Mouse (Mus musculus): ENCODE measurements at regions not wholly inside any gene's neighbourhood (a gene's known extent, or its start where the extent isn't known, plus 50 kb on each side); places are given as distances from the start of the nearest gene placed in this dataset.

GRCm38 (mm10) chr10:16664483-16664882 is 1058.5 kb upstream of the Cited2 start:
- H3K4me1 ChIP-seq = no peaks in the 10 kb centered on the region
- no peaks in the 10 kb centered on the region for H3K9me3 ChIP-seq (replicated peaks)
- DNase-seq (ENCODE audit: low spot score) = no peak
- WGBS = 68% methylated on average over 1 of the region's 1 CpGs
- H3K36me3 ChIP-seq = no peaks in the 10 kb centered on the region
- no peaks in the 10 kb centered on the region for H3K27me3 ChIP-seq (ENCODE audit: low read depth, poor library complexity, severe bottlenecking)
- H3K4me3 ChIP-seq = no peak overlapping the region
- no peak overlapping the region for H3K27ac ChIP-seq (replicated peaks)

GRCm38 (mm10) chr10:16670286-16670685 is 1052.7 kb upstream of the Cited2 start:
- Histone ChIP-seq H3K4me1 (no peaks in the 10 kb centered on the region), H3K27ac (replicated peaks) (no peak overlapping the region), H3K9me3 (replicated peaks) (no peaks in the 10 kb centered on the region), H3K36me3 (no peaks in the 10 kb centered on the region), H3K27me3 (ENCODE audit: low read depth, poor library complexity, severe bottlenecking) (no peaks in the 10 kb centered on the region), H3K4me3 (no peak overlapping the region)
- no peak for DNase-seq (ENCODE audit: low spot score)
- 74% methylated on average over 2 of the region's 2 CpGs for WGBS

- DNase-seq (ENCODE audit: low spot score) = no peak
- no peaks in the 10 kb centered on the region for H3K9me3 ChIP-seq (replicated peaks)
- no peak overlapping the region for H3K4me3 ChIP-seq
- no peaks in the 10 kb centered on the region for H3K4me1 ChIP-seq
- H3K27me3 ChIP-seq (ENCODE audit: low read depth, poor library complexity, severe bottlenecking) = no peaks in the 10 kb centered on the region
- 83% methylated on average over 3 of the region's 3 CpGs for WGBS
- no peaks in the 10 kb centered on the region for H3K36me3 ChIP-seq
- H3K27ac ChIP-seq (replicated peaks) = no peak overlapping the region
Observed at GRCm38 (mm10) chr10:16681001-16681400, 1042.0 kb upstream of the Cited2 start.

- 96% methylated on average over 1 of the region's 1 CpGs for WGBS
- no peaks in the 10 kb centered on the region for H3K4me1 ChIP-seq
- no peaks in the 10 kb centered on the region for H3K27me3 ChIP-seq (ENCODE audit: low read depth, poor library complexity, severe bottlenecking)
- H3K36me3 ChIP-seq = no peaks in the 10 kb centered on the region
- no peaks in the 10 kb centered on the region for H3K9me3 ChIP-seq (replicated peaks)
- H3K27ac ChIP-seq (replicated peaks) = no peak overlapping the region
- no peak overlapping the region for H3K4me3 ChIP-seq
- DNase-seq (ENCODE audit: low spot score) = no peak
Observed at GRCm38 (mm10) chr10:16685352-16685751, 1037.7 kb upstream of the Cited2 start.

- Histone ChIP-seq H3K27me3 (ENCODE audit: low read depth, poor library complexity, severe bottlenecking) (no peaks in the 10 kb centered on the region), H3K4me1 (no peaks in the 10 kb centered on the region), H3K9me3 (replicated peaks) (no peaks in the 10 kb centered on the region), H3K36me3 (no peaks in the 10 kb centered on the region), H3K27ac (replicated peaks) (no peak overlapping the region), H3K4me3 (no peak overlapping the region)
- DNase-seq (ENCODE audit: low spot score) = no peak
- 80% methylated on average over 2 of the region's 2 CpGs for WGBS
Observed at GRCm38 (mm10) chr10:16706976-16707375, 1016.0 kb upstream of the Cited2 start.

- Histone ChIP-seq H3K27me3 (ENCODE audit: low read depth, poor library complexity, severe bottlenecking) (no peaks in the 10 kb centered on the region), H3K36me3 (no peaks in the 10 kb centered on the region), H3K9me3 (replicated peaks) (no peaks in the 10 kb centered on the region), H3K27ac (replicated peaks) (no peak overlapping the region), H3K4me3 (no peak overlapping the region), H3K4me1 (no peaks in the 10 kb centered on the region)
- DNase-seq (ENCODE audit: low spot score) = no peak
- 82% methylated on average over 3 of the region's 3 CpGs for WGBS
Observed at GRCm38 (mm10) chr10:16713143-16713542, 1009.9 kb upstream of the Cited2 start.

- WGBS = 86% methylated on average over 4 of the region's 4 CpGs
- H3K27me3 ChIP-seq (ENCODE audit: low read depth, poor library complexity, severe bottlenecking) = no peaks in the 10 kb centered on the region
- no peaks in the 10 kb centered on the region for H3K9me3 ChIP-seq (replicated peaks)
- H3K27ac ChIP-seq (replicated peaks) = no peak overlapping the region
- H3K4me1 ChIP-seq = no peaks in the 10 kb centered on the region
- no peaks in the 10 kb centered on the region for H3K36me3 ChIP-seq
- DNase-seq (ENCODE audit: low spot score) = no peak
- H3K4me3 ChIP-seq = no peak overlapping the region
Observed at GRCm38 (mm10) chr10:16714065-16714464, 1009.0 kb upstream of the Cited2 start.

- H3K36me3 ChIP-seq = no peaks in the 10 kb centered on the region
- no peak for DNase-seq (ENCODE audit: low spot score)
- no peaks in the 10 kb centered on the region for H3K27me3 ChIP-seq (ENCODE audit: low read depth, poor library complexity, severe bottlenecking)
- H3K9me3 ChIP-seq (replicated peaks) = no peaks in the 10 kb centered on the region
- H3K27ac ChIP-seq (replicated peaks) = no peak overlapping the region
- WGBS = 90% methylated on average over 2 of the region's 2 CpGs
- H3K4me3 ChIP-seq = no peak overlapping the region
- no peaks in the 10 kb centered on the region for H3K4me1 ChIP-seq
Observed at GRCm38 (mm10) chr10:16714526-16714925, 1008.5 kb upstream of the Cited2 start.

- H3K27ac ChIP-seq (replicated peaks) = no peak overlapping the region
- DNase-seq (ENCODE audit: low spot score) = no peak
- H3K27me3 ChIP-seq (ENCODE audit: low read depth, poor library complexity, severe bottlenecking) = no peaks in the 10 kb centered on the region
- H3K4me3 ChIP-seq = no peak overlapping the region
- H3K36me3 ChIP-seq = no peaks in the 10 kb centered on the region
- no peaks in the 10 kb centered on the region for H3K4me1 ChIP-seq
- no peaks in the 10 kb centered on the region for H3K9me3 ChIP-seq (replicated peaks)
Observed at GRCm38 (mm10) chr10:16742246-16742645, 980.8 kb upstream of the Cited2 start.

GRCm38 (mm10) chr10:16751546-16751945 is 971.5 kb upstream of the Cited2 start:
- H3K4me3 ChIP-seq = no peak overlapping the region
- no peaks in the 10 kb centered on the region for H3K36me3 ChIP-seq

GRCm38 (mm10) chr10:16789641-16790243 is 933.3 kb upstream of the Cited2 start:
- H3K27ac ChIP-seq (replicated peaks) = no peak overlapping the region
- H3K36me3 ChIP-seq = no peaks in the 10 kb centered on the region
- no peak overlapping the region for H3K4me3 ChIP-seq
- 77% methylated on average over 4 of the region's 4 CpGs for WGBS
- no peaks in the 10 kb centered on the region for H3K9me3 ChIP-seq (replicated peaks)
- H3K27me3 ChIP-seq (ENCODE audit: low read depth, poor library complexity, severe bottlenecking) = no peaks in the 10 kb centered on the region
- no peaks in the 10 kb centered on the region for H3K4me1 ChIP-seq
- DNase-seq (ENCODE audit: low spot score) = no peak

More at GRCm38 (mm10) chr10:16751546-16751945, 971.5 kb upstream of the Cited2 start:
- H3K27ac ChIP-seq (replicated peaks) = no peak overlapping the region
- H3K4me1 ChIP-seq = no peaks in the 10 kb centered on the region
- H3K9me3 ChIP-seq (replicated peaks) = no peaks in the 10 kb centered on the region
- DNase-seq (ENCODE audit: low spot score) = no peak
- H3K27me3 ChIP-seq (ENCODE audit: low read depth, poor library complexity, severe bottlenecking) = no peaks in the 10 kb centered on the region

- no peaks in the 10 kb centered on the region for H3K4me1 ChIP-seq
- H3K4me3 ChIP-seq = no peak overlapping the region
- no peak for DNase-seq (ENCODE audit: low spot score)
- WGBS = 86% methylated on average over 2 of the region's 2 CpGs
- no peak overlapping the region for H3K27ac ChIP-seq (replicated peaks)
- no peaks in the 10 kb centered on the region for H3K9me3 ChIP-seq (replicated peaks)
- H3K27me3 ChIP-seq (ENCODE audit: low read depth, poor library complexity, severe bottlenecking) = no peaks in the 10 kb centered on the region
- H3K36me3 ChIP-seq = no peaks in the 10 kb centered on the region
Observed at GRCm38 (mm10) chr10:16803978-16804377, 919.0 kb upstream of the Cited2 start.

GRCm38 (mm10) chr10:16810716-16811115 is 912.3 kb upstream of the Cited2 start:
- Histone ChIP-seq H3K27me3 (ENCODE audit: low read depth, poor library complexity, severe bottlenecking) (no peaks in the 10 kb centered on the region), H3K9me3 (replicated peaks) (no peaks in the 10 kb centered on the region), H3K27ac (replicated peaks) (no peak overlapping the region), H3K36me3 (no peaks in the 10 kb centered on the region), H3K4me1 (no peaks in the 10 kb centered on the region), H3K4me3 (no peak overlapping the region)
- DNase-seq (ENCODE audit: low spot score) = no peak
- WGBS = 86% methylated on average over 2 of the region's 2 CpGs

GRCm38 (mm10) chr10:16814013-16814412 is 909.0 kb upstream of the Cited2 start:
- H3K27ac ChIP-seq (replicated peaks) = no peak overlapping the region
- DNase-seq (ENCODE audit: low spot score) = no peak
- 93% methylated on average over 2 of the region's 2 CpGs for WGBS
- H3K27me3 ChIP-seq (ENCODE audit: low read depth, poor library complexity, severe bottlenecking) = no peaks in the 10 kb centered on the region
- H3K9me3 ChIP-seq (replicated peaks) = no peaks in the 10 kb centered on the region
- H3K36me3 ChIP-seq = no peaks in the 10 kb centered on the region
- no peak overlapping the region for H3K4me3 ChIP-seq
- H3K4me1 ChIP-seq = no peaks in the 10 kb centered on the region
